Mouse (Mus musculus): ENCODE data around the gene Olfr1174-ps. TPM values are rescaled to one million over a fixed set of nuclear protein-coding genes. Genes with fewer than 3 reads are reported as not detected.

Olfr1174-ps gene
- polyA plus RNA-seq (2016; fragmentation: Nextera tagmentation; extraction: Ambion mirVana): not detected in 2 replicates

- Histone ChIP-seq H3K27me3 (replicated peaks; ENCODE audit: low read depth, poor library complexity, severe bottlenecking) (no peaks in the 10 kb centered on the region), H3K36me3 (replicated peaks) (no peaks in the 10 kb centered on the region), H3K9me3 (no peaks in the 10 kb centered on the region), H3K27ac (replicated peaks) (no peak within 1 kb of the TSS), H3K4me1 (no peaks in the 10 kb centered on the region), H3K4me3 (no peak within 1 kb of the TSS)
- WGBS: 88% methylated on average over 4 of the region's 4 CpGs
- no peak for DNase-seq (ENCODE audit: low spot score)
Measured at GRCm38 (mm10) chr2:88315035-88315434, at the start of gene Olfr1174-ps. Olfr1174-ps (minus strand) TSS chr2:88315135.

GRCm38 (mm10) chr2:88356304-88356703, 41.4 kb upstream of the Olfr1174-ps start:
- 4% methylated on average over 2 of the region's 2 CpGs for WGBS
- Histone ChIP-seq H3K27me3 (replicated peaks; ENCODE audit: low read depth, poor library complexity, severe bottlenecking) (no peaks in the 10 kb centered on the region), H3K4me3 (no peak overlapping the region), H3K27ac (replicated peaks) (no peak overlapping the region), H3K9me3 (no peaks in the 10 kb centered on the region), H3K4me1 (no peaks in the 10 kb centered on the region), H3K36me3 (replicated peaks) (no peaks in the 10 kb centered on the region)
- no peak for DNase-seq (ENCODE audit: low spot score)

GRCm38 (mm10) chr2:88346392-88346791, 31.5 kb upstream of the Olfr1174-ps start, which contains the start of gene Olfr1177-ps:
Olfr1177-ps (minus strand) TSS chr2:88346492.
- Histone ChIP-seq H3K27me3 (replicated peaks; ENCODE audit: low read depth, poor library complexity, severe bottlenecking) (no peaks in the 10 kb centered on the region), H3K4me1 (no peaks in the 10 kb centered on the region), H3K27ac (replicated peaks) (no peak within 1 kb of the TSS), H3K4me3 (no peak within 1 kb of the TSS), H3K9me3 (no peaks in the 10 kb centered on the region), H3K36me3 (replicated peaks) (no peaks in the 10 kb centered on the region)
- DNase-seq (ENCODE audit: low spot score): no peak
- 80% methylated on average over 1 of the region's 1 CpGs for WGBS

- Histone ChIP-seq H3K4me1 (no peaks in the 10 kb centered on the region), H3K9me3 (no peaks in the 10 kb centered on the region), H3K27ac (replicated peaks) (no peak within 1 kb of the TSS), H3K36me3 (replicated peaks) (no peaks in the 10 kb centered on the region), H3K27me3 (replicated peaks; ENCODE audit: low read depth, poor library complexity, severe bottlenecking) (no peaks in the 10 kb centered on the region), H3K4me3 (no peak within 1 kb of the TSS)
- WGBS: 76% methylated on average over 1 of the region's 1 CpGs
- DNase-seq (ENCODE audit: low spot score): no peak
Measured at GRCm38 (mm10) chr2:88336421-88336820, 21.5 kb upstream of the Olfr1174-ps start, which contains the start of gene Olfr1176. Olfr1176 (plus strand) TSS chr2:88336721.

- H3K4me1 ChIP-seq: no peaks in the 10 kb centered on the region
- H3K9me3 ChIP-seq: no peaks in the 10 kb centered on the region
- H3K36me3 ChIP-seq (replicated peaks): no peaks in the 10 kb centered on the region
- no peak within 1 kb of the TSS for H3K27ac ChIP-seq (replicated peaks)
- no peaks in the 10 kb centered on the region for H3K27me3 ChIP-seq (replicated peaks; ENCODE audit: low read depth, poor library complexity, severe bottlenecking)
- no peak within 1 kb of the TSS for H3K4me3 ChIP-seq
- 90% methylated on average over 2 of the region's 2 CpGs for WGBS
- no peak for DNase-seq (ENCODE audit: low spot score)
Measured at GRCm38 (mm10) chr2:88327115-88327514, 12.2 kb upstream of the Olfr1174-ps start, which contains the start of gene Olfr1175-ps. Olfr1175-ps (minus strand) TSS chr2:88327215.

GRCm38 (mm10) chr2:88279775-88280174, 35.2 kb downstream of the Olfr1174-ps start, which contains the start of gene Olfr1173:
Olfr1173 (minus strand) TSS chr2:88279875.
- no peaks in the 10 kb centered on the region for H3K4me1 ChIP-seq
- H3K36me3 ChIP-seq (replicated peaks): no peaks in the 10 kb centered on the region
- no peaks in the 10 kb centered on the region for H3K27me3 ChIP-seq (replicated peaks; ENCODE audit: low read depth, poor library complexity, severe bottlenecking)
- DNase-seq (ENCODE audit: low spot score): no peak
- no peaks in the 10 kb centered on the region for H3K9me3 ChIP-seq
- no peak within 1 kb of the TSS for H3K27ac ChIP-seq (replicated peaks)
- no peak within 1 kb of the TSS for H3K4me3 ChIP-seq

Other genes starting within 250 kb of the Olfr1174-ps start
- gene Olfr1163, start 243.3 kb downstream of the Olfr1174-ps start, polyA plus RNA-seq (2016; fragmentation: Nextera tagmentation; extraction: Ambion mirVana): not detected in 2 replicates
- not detected in 2 replicates for gene Olfr1164, start 221.2 kb downstream of the Olfr1174-ps start, polyA plus RNA-seq (2016; fragmentation: Nextera tagmentation; extraction: Ambion mirVana)
- not detected in 2 replicates for gene Olfr1166, start 186.9 kb downstream of the Olfr1174-ps start, polyA plus RNA-seq (2016; fragmentation: Nextera tagmentation; extraction: Ambion mirVana)
- not detected in 2 replicates for gene Olfr1167, start 159.9 kb downstream of the Olfr1174-ps start, polyA plus RNA-seq (2016; fragmentation: Nextera tagmentation; extraction: Ambion mirVana)
- gene Olfr1168, start 133.3 kb downstream of the Olfr1174-ps start, polyA plus RNA-seq (2016; fragmentation: Nextera tagmentation; extraction: Ambion mirVana): not detected in 2 replicates
- gene Olfr1170, start 86.8 kb downstream of the Olfr1174-ps start, polyA plus RNA-seq (2016; fragmentation: Nextera tagmentation; extraction: Ambion mirVana): not detected in 2 replicates
- not detected in 2 replicates for gene Olfr1173, start 35.3 kb downstream of the Olfr1174-ps start, polyA plus RNA-seq (2016; fragmentation: Nextera tagmentation; extraction: Ambion mirVana)
- not detected in 2 replicates for gene Olfr1175-ps, start 12.1 kb upstream of the Olfr1174-ps start, polyA plus RNA-seq (2016; fragmentation: Nextera tagmentation; extraction: Ambion mirVana)
- not detected in 2 replicates for gene Olfr1176, start 21.6 kb upstream of the Olfr1174-ps start, polyA plus RNA-seq (2016; fragmentation: Nextera tagmentation; extraction: Ambion mirVana)
- gene Olfr1177-ps, start 31.4 kb upstream of the Olfr1174-ps start, polyA plus RNA-seq (2016; fragmentation: Nextera tagmentation; extraction: Ambion mirVana): not detected in 2 replicates
- not detected in 2 replicates for gene Olfr1178, start 71.9 kb upstream of the Olfr1174-ps start, polyA plus RNA-seq (2016; fragmentation: Nextera tagmentation; extraction: Ambion mirVana)
- not detected in 2 replicates for gene Olfr1179, start 91.3 kb upstream of the Olfr1174-ps start, polyA plus RNA-seq (2016; fragmentation: Nextera tagmentation; extraction: Ambion mirVana)
- not detected in 2 replicates for gene Olfr1180, start 104.0 kb upstream of the Olfr1174-ps start, polyA plus RNA-seq (2016; fragmentation: Nextera tagmentation; extraction: Ambion mirVana)
- gene Olfr1181, start 111.0 kb upstream of the Olfr1174-ps start, polyA plus RNA-seq (2016; fragmentation: Nextera tagmentation; extraction: Ambion mirVana): not detected in 2 replicates
- not detected in 2 replicates for gene Gm13757, start 134.0 kb upstream of the Olfr1174-ps start, polyA plus RNA-seq (2016; fragmentation: Nextera tagmentation; extraction: Ambion mirVana)
- not detected in 2 replicates for gene Olfr1183, start 139.7 kb upstream of the Olfr1174-ps start, polyA plus RNA-seq (2016; fragmentation: Nextera tagmentation; extraction: Ambion mirVana)
- not detected in 2 replicates for gene Olfr1184, start 168.5 kb upstream of the Olfr1174-ps start, polyA plus RNA-seq (2016; fragmentation: Nextera tagmentation; extraction: Ambion mirVana)
- not detected in 2 replicates for gene Olfr1185-ps1, start 178.2 kb upstream of the Olfr1174-ps start, polyA plus RNA-seq (2016; fragmentation: Nextera tagmentation; extraction: Ambion mirVana)
- not detected in 2 replicates for gene Olfr1186, start 203.4 kb upstream of the Olfr1174-ps start, polyA plus RNA-seq (2016; fragmentation: Nextera tagmentation; extraction: Ambion mirVana)
- not detected in 2 replicates for gene Olfr1188, start 241.8 kb upstream of the Olfr1174-ps start, polyA plus RNA-seq (2016; fragmentation: Nextera tagmentation; extraction: Ambion mirVana)

Measured in embryonic facial prominence, embryonic 10.5 days (tissue).